9 mouse cellular contexts compared by ENCODE assay signal in genomic region chr8:57328931-57329341, GRCm38 (mm10). TPM values are rescaled to one million over a fixed set of nuclear protein-coding genes. Genes with fewer than 3 reads are reported as not detected.
DNase-seq lines count a peak whose midpoint lies in the region; ATAC-seq and TF ChIP-seq lines count a peak whose summit lies in the region.
"Had no signal": no experiment of that assay in that cellular context is flagged by ENCODE, and none has a peak within 500 bp of the region (broad histone marks: within the 10 kb centered on the region; RNA-seq: fewer than 3 reads in every experiment).

No protein-coding gene starts in this region.

- ATAC-seq in hindbrain, embryonic 11.5 days (ENCODE audit: low FRiP score), result peak; percentile 45; the same call in 1 of the 2 replicates
- no peak for ATAC-seq in liver, embryonic 16.5 days (ENCODE audit: low read depth)

- peaks cover 100% of the 10 kb centered on the region for H3K27me3 ChIP-seq in embryonic facial prominence, embryonic 10.5 days (replicated peaks; ENCODE audit: low read depth, poor library complexity, severe bottlenecking)
- peaks cover 93% of the 10 kb centered on the region for H3K27me3 ChIP-seq in hindbrain, embryonic 11.5 days (ENCODE audit: control insufficient read depth, insufficient read depth, low read length)
- H3K27me3 ChIP-seq in liver, embryonic 16.5 days (ENCODE audit: control insufficient read depth, insufficient read depth, low read depth, low read length), result peaks cover 94% of the 10 kb centered on the region

- H3K4me1 ChIP-seq in embryonic facial prominence, embryonic 10.5 days, result peaks cover 36% of the 10 kb centered on the region
- peaks cover 7% of the 10 kb centered on the region; the same call in 1 of the 2 replicates for H3K4me1 ChIP-seq in hindbrain, embryonic 11.5 days (replicated peaks; ENCODE audit: control insufficient read depth, insufficient read depth, low read length)
- H3K4me1 ChIP-seq in liver, embryonic 16.5 days (ENCODE audit: control insufficient read depth, low read depth, low read length), result no peaks in the 10 kb centered on the region

- peak overlapping the region; percentile 66 for H3K4me3 ChIP-seq in gastrocnemius, adult 2 months
- H3K4me3 ChIP-seq in embryonic facial prominence, embryonic 10.5 days, result peak overlapping the region; percentile 63
- H3K4me3 ChIP-seq in hindbrain, embryonic 11.5 days (ENCODE audit: low read depth, low read length), result peak overlapping the region; percentile 10; the same call in 1 of the 2 replicates
- H3K4me3 ChIP-seq in liver, embryonic 16.5 days (ENCODE audit: low read depth, low read length), result peak overlapping the region; percentile 28; the same call in 1 of the 2 replicates

- intact Hi-C loops in gastrocnemius, adult 2 months (cut with DNase I), result no loop called here

- DNase-seq in gastrocnemius, adult 2 months, result no peak
- DNase-seq in gastrocnemius, postnatal 10 days, result no peak
- peak; percentile 75 for DNase-seq in embryonic facial prominence, embryonic 10.5 days (ENCODE audit: low spot score)
- peak; percentile 56 for DNase-seq in hindbrain, embryonic 11.5 days (ENCODE audit: low spot score)
- no peak for DNase-seq in cerebellum, adult 9-10 months
- DNase-seq in urinary bladder, adult 18-20 months (ENCODE audit: low spot score in 2 of 2), result no peak
- no peak for DNase-seq in cerebellum, adult 11 months

- WGBS in embryonic facial prominence, embryonic 10.5 days, result 1% methylated on average over 19 of the region's 19 CpGs
- under 1% methylated on average over 19 of the region's 19 CpGs for WGBS in hindbrain, embryonic 11.5 days
- WGBS in liver, embryonic 16.5 days (ENCODE audit: insufficient replicate concordance), result 3% methylated on average over 19 of the region's 19 CpGs

- no peak for TF ChIP-seq CTCF in gastrocnemius, adult 2 months (IDR thresholded peaks at IDR 0.05)

- no peak overlapping the region for H3K4me2 ChIP-seq in hindbrain, embryonic 11.5 days (replicated peaks; ENCODE audit: low read depth, low read length)
- H3K4me2 ChIP-seq in liver, embryonic 16.5 days (ENCODE audit: low read depth, low read length), result peak overlapping the region; percentile 39

- no peaks in the 10 kb centered on the region for H3K36me3 ChIP-seq in embryonic facial prominence, embryonic 10.5 days (replicated peaks)
- no peaks in the 10 kb centered on the region for H3K36me3 ChIP-seq in hindbrain, embryonic 11.5 days (ENCODE audit: control insufficient read depth, insufficient read depth, low read length)
- no peaks in the 10 kb centered on the region for H3K36me3 ChIP-seq in liver, embryonic 16.5 days (ENCODE audit: control insufficient read depth, insufficient read depth)

- no peaks in the 10 kb centered on the region for H3K9me3 ChIP-seq in embryonic facial prominence, embryonic 10.5 days
- no peaks in the 10 kb centered on the region for H3K9me3 ChIP-seq in hindbrain, embryonic 11.5 days (ENCODE audit: control insufficient read depth, low read length)
- H3K9me3 ChIP-seq in liver, embryonic 16.5 days (replicated peaks; ENCODE audit: control insufficient read depth, low read length), result no peaks in the 10 kb centered on the region

- no peak overlapping the region for H3K9ac ChIP-seq in hindbrain, embryonic 11.5 days (ENCODE audit: low read depth, low read length)
- no peak overlapping the region for H3K9ac ChIP-seq in liver, embryonic 16.5 days (ENCODE audit: low read depth, low read length)

- peak overlapping the region; percentile 53; the same call in 1 of the 2 replicates for H3K27ac ChIP-seq in gastrocnemius, adult 2 months
- peak overlapping the region; percentile 60 for H3K27ac ChIP-seq in embryonic facial prominence, embryonic 10.5 days (replicated peaks)
- no peak overlapping the region for H3K27ac ChIP-seq in hindbrain, embryonic 11.5 days (ENCODE audit: low read depth, low read length)
- no peak overlapping the region for H3K27ac ChIP-seq in liver, embryonic 16.5 days (ENCODE audit: low read length)

RNA-seq across cellular contexts. Expression of gene Hand2, which starts 8.2 kb away (rescaled TPM):
- under 1 TPM in 1 of 2 experiments, not detected in 1; 0.08 TPM for total RNA-seq in gastrocnemius, adult 2 months (2021)
- under 1 TPM; 0.36 to 0.52 TPM for total RNA-seq in gastrocnemius, postnatal 10 days (2021)
- polyA plus RNA-seq in embryonic facial prominence, embryonic 10.5 days (2016; fragmentation: Nextera tagmentation; extraction: Ambion mirVana), result 3.9 and 5.4 TPM in 2 replicates
- 0.10 TPM in 1 of 2 replicates, not detected in the other for polyA plus RNA-seq in hindbrain, embryonic 11.5 days (2014; fragmentation: Nextera tagmentation; extraction: Ambion mirVana)
- 0.42 and 0.58 TPM in 2 replicates for polyA plus RNA-seq in liver, embryonic 16.5 days (2015; fragmentation: Nextera tagmentation; extraction: Ambion mirVana)
- total RNA-seq: layer of hippocampus, postnatal 25 days had no signal

Comparison
In these comparisons a context has a peak if more than half of its experiments do, and no peak if none do; other contexts are left out.
1. DNase-seq: peak in embryonic facial prominence, embryonic 10.5 days (single experiment) and hindbrain, embryonic 11.5 days (single experiment); none in gastrocnemius, adult 2 months (single experiment), gastrocnemius, postnatal 10 days (single experiment), cerebellum, adult 9-10 months (single experiment), urinary bladder, adult 18-20 months (0 of 2) and cerebellum, adult 11 months (single experiment).
2. H3K27ac ChIP-seq: peak in gastrocnemius, adult 2 months (single experiment) and embryonic facial prominence, embryonic 10.5 days (single experiment); none in hindbrain, embryonic 11.5 days (single experiment) and liver, embryonic 16.5 days (single experiment).
3. H3K4me3 ChIP-seq: peak in every context shown above with its lines; median percentile 66 in gastrocnemius, adult 2 months; 63 in embryonic facial prominence, embryonic 10.5 days; 28 in liver, embryonic 16.5 days; 10 in hindbrain, embryonic 11.5 days.